In genomic region chr2:139934033-139934572, GRCm38 (mm10) we compare ENCODE assay signal across 24 mouse cellular contexts.
A peak's percentile ranks its signal among the peaks of the same experiment; 100 is the strongest.
DNase-seq lines count a peak whose midpoint lies in the region; ATAC-seq lines count a peak whose summit lies in the region.
"Had no signal": no experiment of that assay in that cellular context is flagged by ENCODE, and none has a peak within 500 bp of the region (broad histone marks: within the 10 kb centered on the region; RNA-seq: fewer than 3 reads in every experiment).

No protein-coding gene starts in this region.

- peaks cover 14% of the 10 kb centered on the region for H3K4me1 ChIP-seq in lung, embryonic 15.5 days
- H3K4me1 ChIP-seq in embryonic facial prominence, embryonic 10.5 days: peaks cover 19% of the 10 kb centered on the region
- peaks cover 26% of the 10 kb centered on the region for H3K4me1 ChIP-seq in limb, embryonic 13.5 days
- H3K4me1 ChIP-seq in neural tube, embryonic 15.5 days: no peaks in the 10 kb centered on the region
- H3K4me1 ChIP-seq in liver, embryonic 12.5 days: no peaks in the 10 kb centered on the region
- H3K4me1 ChIP-seq: heart, embryonic 15.5 days; hindbrain, embryonic 13.5 days; neural tube, embryonic 13.5 days had no signal

- no peak overlapping the region for H3K27ac ChIP-seq in lung, embryonic 15.5 days
- 0 out of 2 replicates have a peak overlapping the region, but pooled peaks have one; percentile 10 for H3K27ac ChIP-seq in embryonic facial prominence, embryonic 10.5 days (replicated peaks)
- H3K27ac ChIP-seq in limb, embryonic 13.5 days: peak overlapping the region; percentile 68; the same call in 1 of the 2 replicates
- no peak overlapping the region for H3K27ac ChIP-seq in neural tube, embryonic 15.5 days (replicated peaks)
- no peak overlapping the region for H3K27ac ChIP-seq in liver, embryonic 12.5 days
- H3K27ac ChIP-seq: heart, embryonic 15.5 days; hindbrain, embryonic 13.5 days; midbrain, embryonic 13.5 days; neural tube, embryonic 13.5 days; stomach, postnatal 0 days had no signal

- no peak overlapping the region for H3K9ac ChIP-seq in lung, embryonic 15.5 days
- no peak overlapping the region for H3K9ac ChIP-seq in limb, embryonic 13.5 days
- H3K9ac ChIP-seq in neural tube, embryonic 15.5 days (replicated peaks): no peak overlapping the region
- no peak overlapping the region for H3K9ac ChIP-seq in liver, embryonic 12.5 days
- H3K9ac ChIP-seq: heart, embryonic 15.5 days; hindbrain, embryonic 13.5 days; midbrain, embryonic 13.5 days; neural tube, embryonic 13.5 days had no signal

- WGBS in lung, embryonic 15.5 days: 36% methylated on average over 4 of the region's 4 CpGs
- 79% methylated on average over 4 of the region's 4 CpGs for WGBS in embryonic facial prominence, embryonic 10.5 days
- WGBS in limb, embryonic 13.5 days: 43% methylated on average over 4 of the region's 4 CpGs
- 91% methylated on average over 4 of the region's 4 CpGs for WGBS in neural tube, embryonic 15.5 days
- WGBS in liver, embryonic 12.5 days (ENCODE audit: insufficient replicate concordance): 73% methylated on average over 4 of the region's 4 CpGs

- H3K4me3 ChIP-seq in lung, embryonic 15.5 days: no peak overlapping the region
- no peak overlapping the region for H3K4me3 ChIP-seq in embryonic facial prominence, embryonic 10.5 days
- H3K4me3 ChIP-seq in limb, embryonic 13.5 days: no peak overlapping the region
- H3K4me3 ChIP-seq in neural tube, embryonic 15.5 days (replicated peaks): no peak overlapping the region
- H3K4me3 ChIP-seq in liver, embryonic 12.5 days: no peak overlapping the region
- H3K4me3 ChIP-seq: heart, embryonic 15.5 days; hindbrain, embryonic 13.5 days; midbrain, embryonic 13.5 days; neural tube, embryonic 13.5 days had no signal

- no peaks in the 10 kb centered on the region for H3K9me3 ChIP-seq in lung, embryonic 15.5 days
- no peaks in the 10 kb centered on the region for H3K9me3 ChIP-seq in embryonic facial prominence, embryonic 10.5 days
- no peaks in the 10 kb centered on the region for H3K9me3 ChIP-seq in limb, embryonic 13.5 days
- H3K9me3 ChIP-seq in neural tube, embryonic 15.5 days (replicated peaks): no peaks in the 10 kb centered on the region
- H3K9me3 ChIP-seq in liver, embryonic 12.5 days (replicated peaks): no peaks in the 10 kb centered on the region
- H3K9me3 ChIP-seq: heart, embryonic 15.5 days; hindbrain, embryonic 13.5 days; midbrain, embryonic 13.5 days; neural tube, embryonic 13.5 days had no signal

- H3K27me3 ChIP-seq in lung, embryonic 15.5 days: no peaks in the 10 kb centered on the region
- no peaks in the 10 kb centered on the region for H3K27me3 ChIP-seq in embryonic facial prominence, embryonic 10.5 days (replicated peaks; ENCODE audit: low read depth, poor library complexity, severe bottlenecking)
- no peaks in the 10 kb centered on the region for H3K27me3 ChIP-seq in limb, embryonic 13.5 days
- no peaks in the 10 kb centered on the region for H3K27me3 ChIP-seq in neural tube, embryonic 15.5 days (replicated peaks)
- no peaks in the 10 kb centered on the region for H3K27me3 ChIP-seq in liver, embryonic 12.5 days (replicated peaks)
- H3K27me3 ChIP-seq: heart, embryonic 15.5 days; hindbrain, embryonic 13.5 days; midbrain, embryonic 13.5 days; neural tube, embryonic 13.5 days had no signal

- no peak for DNase-seq in lung, postnatal 25 days (ENCODE audit: low spot score)
- DNase-seq in embryonic facial prominence, embryonic 10.5 days (ENCODE audit: low spot score): no peak
- DNase-seq in forelimb bud, embryonic 11.5 days (ENCODE audit: low read depth, low spot score): peak; percentile 19
- no peak for DNase-seq in adrenal gland, postnatal 10 days
- DNase-seq: adrenal gland, postnatal 25 days; cerebellum, adult 11-12 months; cerebellum, adult 9-11 months; heart, postnatal 4 days; kidney, adult 11 months; kidney, postnatal 14 days; layer of hippocampus, adult 9-11 months; lung, postnatal 36 days; right cerebral cortex, postnatal 14 days; spleen, adult 18-20 months had no signal

- no peak overlapping the region for H3K4me2 ChIP-seq in lung, embryonic 15.5 days
- H3K4me2 ChIP-seq in limb, embryonic 13.5 days (replicated peaks): peak overlapping the region; percentile 39
- H3K4me2 ChIP-seq in neural tube, embryonic 15.5 days: no peak overlapping the region
- no peak overlapping the region for H3K4me2 ChIP-seq in liver, embryonic 12.5 days
- H3K4me2 ChIP-seq: heart, embryonic 15.5 days; hindbrain, embryonic 13.5 days; midbrain, embryonic 13.5 days; neural tube, embryonic 13.5 days had no signal

- peak; percentile 49; the same call in 1 of the 2 replicates for ATAC-seq in lung, embryonic 15.5 days (ENCODE audit: borderline replicate concordance, extremely low read depth, low FRiP score, low TSS enrichment)
- ATAC-seq in limb, embryonic 13.5 days (ENCODE audit: low FRiP score, low read depth): peak; percentile 38; the same call in 1 of the 2 replicates
- ATAC-seq in neural tube, embryonic 15.5 days (ENCODE audit: low FRiP score): no peak
- no peak for ATAC-seq in liver, embryonic 12.5 days
- ATAC-seq: forebrain, embryonic 16.5 days; midbrain, embryonic 13.5 days had no signal

- H3K36me3 ChIP-seq in lung, embryonic 15.5 days: no peaks in the 10 kb centered on the region
- H3K36me3 ChIP-seq in embryonic facial prominence, embryonic 10.5 days (replicated peaks): no peaks in the 10 kb centered on the region; the same call in 1 of the 2 replicates
- no peaks in the 10 kb centered on the region for H3K36me3 ChIP-seq in limb, embryonic 13.5 days
- no peaks in the 10 kb centered on the region for H3K36me3 ChIP-seq in neural tube, embryonic 15.5 days
- H3K36me3 ChIP-seq in liver, embryonic 12.5 days: no peaks in the 10 kb centered on the region
- H3K36me3 ChIP-seq: heart, embryonic 15.5 days; midbrain, embryonic 13.5 days; neural tube, embryonic 13.5 days had no signal

Comparison
In these comparisons a context has a peak if more than half of its experiments do, and no peak if none do; other contexts are left out.
1. ATAC-seq: peak in lung, embryonic 15.5 days (single experiment) and limb, embryonic 13.5 days (single experiment); none in neural tube, embryonic 15.5 days (single experiment) and liver, embryonic 12.5 days (single experiment).
2. H3K27ac ChIP-seq: peak in embryonic facial prominence, embryonic 10.5 days (single experiment) and limb, embryonic 13.5 days (single experiment); none in lung, embryonic 15.5 days (single experiment), neural tube, embryonic 15.5 days (single experiment) and liver, embryonic 12.5 days (single experiment).